Mouse (Mus musculus): Measurements from ENCODE around the gene Far2.

DNA sequence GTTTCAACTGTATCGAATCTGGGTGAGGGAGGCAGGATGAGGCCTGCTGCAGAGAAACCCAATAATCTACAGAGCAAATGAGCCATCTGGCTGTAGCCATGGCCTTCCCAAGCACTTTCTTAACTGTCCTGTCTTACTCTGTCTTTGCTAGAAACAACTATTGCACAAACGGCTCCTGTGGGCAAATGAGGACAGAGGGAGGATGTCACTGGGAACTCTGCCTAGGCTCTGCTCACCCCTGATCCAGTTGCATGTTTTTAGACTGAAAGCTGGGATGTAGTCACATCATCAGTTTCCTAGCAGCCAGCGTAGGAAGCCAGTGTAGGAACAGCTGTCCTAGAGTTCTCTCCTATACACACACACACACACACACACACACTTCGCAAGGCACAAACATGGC is 21.7 kb downstream of the Far2 start:
- TF ChIP-seq CTCF (IDR thresholded peaks at IDR 0.05; ENCODE audit: low read depth, low read length) = no peak
- TF ChIP-seq POLR2A (IDR thresholded peaks at IDR 0.05; ENCODE audit: insufficient read depth, low read length) = no peak
